Mouse (Mus musculus): Measurements from ENCODE around the gene Fgfr4. TPM values are rescaled to one million over a fixed set of nuclear protein-coding genes. Genes with fewer than 3 reads are reported as not detected.

Fgfr4 gene
- total and polyA plus RNA-seq, 3 experiments = 0.05 TPM; not detected in 2

DNA sequence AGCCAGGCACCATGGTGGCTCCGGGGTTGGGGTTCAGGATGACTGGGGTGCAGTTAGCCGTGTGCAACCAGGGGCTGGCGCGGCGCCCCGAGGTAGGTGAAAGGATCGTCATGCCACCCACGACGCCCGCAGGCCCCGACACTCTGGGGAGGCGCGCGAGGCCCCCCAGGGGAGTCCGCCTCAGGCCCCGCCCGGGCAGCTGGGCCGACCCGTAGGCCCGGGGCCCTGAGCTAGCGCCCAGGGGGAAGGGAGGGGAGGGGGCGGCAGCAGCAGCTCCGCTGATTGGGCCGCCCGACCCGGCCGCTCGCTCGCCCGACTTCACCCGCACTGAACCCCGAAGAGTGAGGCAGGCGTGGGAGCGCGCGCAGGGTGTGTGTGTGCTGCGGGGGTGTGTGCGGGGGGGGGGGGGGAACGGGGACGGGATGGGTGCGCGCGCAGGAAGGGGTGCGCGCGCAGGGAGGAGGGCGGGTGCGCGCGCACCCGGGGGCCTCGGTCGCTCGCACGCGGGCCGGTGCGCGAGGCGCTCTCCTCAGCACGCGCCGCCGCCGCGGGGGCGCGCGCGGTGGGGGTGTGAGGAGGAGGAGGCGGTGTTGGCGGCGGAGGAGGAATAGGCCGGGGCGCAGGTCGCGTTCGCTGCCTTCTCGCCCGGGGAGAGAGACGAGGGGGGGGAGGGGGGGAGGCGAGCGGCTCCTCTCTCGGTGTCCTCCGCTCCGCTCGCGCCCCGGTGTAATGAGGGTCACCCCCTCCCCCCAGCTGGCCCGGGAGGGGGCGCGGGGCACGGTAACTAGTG, 59.0 kb downstream of the Fgfr4 start:
- H3K27me3 ChIP-seq (ENCODE audit: insufficient read depth, low read length) = peaks cover 12% of the 10 kb centered on the region; the same call in 1 of the 2 replicates
- peaks cover 27% of the 10 kb centered on the region for H3K9me3 ChIP-seq (replicated peaks)
- ATAC-seq (ENCODE audit: extremely low read depth, insufficient number of reproducible peaks, low FRiP score, poor library complexity, severe bottlenecking) = no peak
- peaks cover 26% of the 10 kb centered on the region for H3K36me3 ChIP-seq (replicated peaks)
- TF ChIP-seq POLR2AphosphoS5 (IDR thresholded peaks at IDR 0.05; ENCODE audit: insufficient replicate concordance, low read depth, low read length) (no peak), GATA1 (IDR thresholded peaks at IDR 0.05; ENCODE audit: borderline replicate concordance, low read length) (no peak), TAL1 (conservative IDR thresholded peaks at IDR 0.05; ENCODE audit: low read depth, low read length) (no peak), GATA2 (IDR thresholded peaks at IDR 0.05; ENCODE audit: borderline replicate concordance, low read depth, low read length) (no peak), CTCF (IDR thresholded peaks at IDR 0.05; ENCODE audit: low read depth, low read length) (no peak)
- H3K4me1 ChIP-seq (ENCODE audit: insufficient read depth, low read depth, low read length) = peaks cover 43% of the 10 kb centered on the region
- DNase-seq (ENCODE audit: low spot score) = peak; percentile 73
- peak overlapping the region; percentile 88 for H3K4me3 ChIP-seq (ENCODE audit: low read depth, low read length)

DNA sequence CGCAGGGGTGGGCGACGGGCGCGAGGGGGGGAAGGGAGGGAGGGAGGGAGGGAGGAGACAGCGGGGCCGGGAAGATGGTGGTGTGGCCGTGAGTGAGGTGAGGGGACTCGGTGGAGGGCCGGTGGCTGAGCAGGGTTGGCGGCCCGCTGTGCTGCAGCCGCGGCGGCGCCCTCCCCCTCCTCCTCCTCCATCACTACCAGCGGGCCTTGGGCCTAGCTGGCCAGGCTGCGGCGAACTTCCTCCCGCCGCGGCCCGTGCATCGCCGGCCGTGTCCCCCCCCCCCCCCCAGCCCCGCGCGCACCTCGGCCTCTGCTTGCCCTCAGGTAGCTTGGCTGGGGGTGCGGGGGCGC, 59.5 kb downstream of the Fgfr4 start:
- peak overlapping the region; percentile 88 for H3K4me3 ChIP-seq (ENCODE audit: low read depth, low read length)
- H3K36me3 ChIP-seq (replicated peaks) = peaks cover 31% of the 10 kb centered on the region
- DNase-seq (ENCODE audit: low spot score) = peak; percentile 59
- ATAC-seq (ENCODE audit: extremely low read depth, insufficient number of reproducible peaks, low FRiP score, poor library complexity, severe bottlenecking) = no peak
- TF ChIP-seq TAL1 (conservative IDR thresholded peaks at IDR 0.05; ENCODE audit: low read depth, low read length) (no peak), GATA2 (IDR thresholded peaks at IDR 0.05; ENCODE audit: borderline replicate concordance, low read depth, low read length) (no peak), CTCF (IDR thresholded peaks at IDR 0.05; ENCODE audit: low read depth, low read length) (no peak), POLR2AphosphoS5 (IDR thresholded peaks at IDR 0.05; ENCODE audit: insufficient replicate concordance, low read depth, low read length) (no peak), GATA1 (IDR thresholded peaks at IDR 0.05; ENCODE audit: borderline replicate concordance, low read length) (no peak)
- H3K9me3 ChIP-seq (replicated peaks) = peaks cover 27% of the 10 kb centered on the region
- peaks cover 43% of the 10 kb centered on the region for H3K4me1 ChIP-seq (ENCODE audit: insufficient read depth, low read depth, low read length)
- H3K27me3 ChIP-seq (ENCODE audit: insufficient read depth, low read length) = peaks cover 9% of the 10 kb centered on the region; the same call in 1 of the 2 replicates

DNA sequence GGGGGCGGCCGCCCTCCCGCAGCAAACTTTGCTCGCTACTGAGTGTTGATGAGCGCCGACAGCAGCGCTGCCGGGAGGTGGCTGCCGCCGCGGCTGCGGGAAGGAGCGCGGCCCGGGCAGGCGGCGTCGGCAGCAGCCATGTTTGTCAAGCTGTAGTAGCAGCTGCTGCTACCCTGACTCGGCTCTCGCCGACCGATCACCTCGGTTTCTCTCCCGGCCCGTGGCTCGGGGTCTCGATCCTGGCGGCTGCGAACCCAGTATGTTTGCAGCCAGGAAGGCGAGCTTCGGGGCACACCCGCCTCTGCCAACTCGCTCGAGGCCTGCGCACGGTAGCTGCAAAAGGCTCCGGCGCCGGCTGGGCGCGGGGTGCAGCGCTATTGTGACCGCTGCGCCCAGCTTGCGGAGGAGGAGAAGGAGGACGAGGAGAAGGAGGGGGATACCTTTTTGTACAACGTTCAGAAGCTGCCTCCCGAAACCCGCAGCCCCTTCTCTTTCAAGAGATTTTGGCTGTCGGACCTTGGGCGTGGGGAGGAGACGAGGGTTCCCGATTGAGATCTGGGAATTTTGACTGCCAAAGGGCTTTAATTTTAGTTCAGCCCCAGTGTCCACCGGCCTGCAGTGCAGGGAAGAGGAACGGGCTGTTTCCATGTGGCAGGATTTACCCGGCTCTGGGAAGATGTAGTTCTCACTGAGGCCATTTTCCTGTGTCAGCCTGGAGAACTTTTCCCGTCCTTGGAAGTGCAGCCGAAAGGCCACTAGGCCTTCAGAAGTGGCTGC, 60.1 kb downstream of the Fgfr4 start:
- H3K4me3 ChIP-seq (ENCODE audit: low read depth, low read length) = peak overlapping the region; percentile 88
- H3K27me3 ChIP-seq (ENCODE audit: insufficient read depth, low read length) = peaks cover 9% of the 10 kb centered on the region; the same call in 1 of the 2 replicates
- H3K9me3 ChIP-seq (replicated peaks) = peaks cover 27% of the 10 kb centered on the region
- peak; percentile 53 for DNase-seq (ENCODE audit: low spot score)
- H3K4me1 ChIP-seq (ENCODE audit: insufficient read depth, low read depth, low read length) = peaks cover 45% of the 10 kb centered on the region
- TF ChIP-seq POLR2AphosphoS5 (IDR thresholded peaks at IDR 0.05; ENCODE audit: insufficient replicate concordance, low read depth, low read length) = no peak
- no peak for TF ChIP-seq CTCF (IDR thresholded peaks at IDR 0.05; ENCODE audit: low read depth, low read length)
- no peak for TF ChIP-seq GATA1 (IDR thresholded peaks at IDR 0.05; ENCODE audit: borderline replicate concordance, low read length)
- no peak for TF ChIP-seq TAL1 (conservative IDR thresholded peaks at IDR 0.05; ENCODE audit: low read depth, low read length)
- no peak for TF ChIP-seq GATA2 (IDR thresholded peaks at IDR 0.05; ENCODE audit: borderline replicate concordance, low read depth, low read length)
- no peak for ATAC-seq (ENCODE audit: extremely low read depth, insufficient number of reproducible peaks, low FRiP score, poor library complexity, severe bottlenecking)
- H3K36me3 ChIP-seq (replicated peaks) = peaks cover 34% of the 10 kb centered on the region

DNA sequence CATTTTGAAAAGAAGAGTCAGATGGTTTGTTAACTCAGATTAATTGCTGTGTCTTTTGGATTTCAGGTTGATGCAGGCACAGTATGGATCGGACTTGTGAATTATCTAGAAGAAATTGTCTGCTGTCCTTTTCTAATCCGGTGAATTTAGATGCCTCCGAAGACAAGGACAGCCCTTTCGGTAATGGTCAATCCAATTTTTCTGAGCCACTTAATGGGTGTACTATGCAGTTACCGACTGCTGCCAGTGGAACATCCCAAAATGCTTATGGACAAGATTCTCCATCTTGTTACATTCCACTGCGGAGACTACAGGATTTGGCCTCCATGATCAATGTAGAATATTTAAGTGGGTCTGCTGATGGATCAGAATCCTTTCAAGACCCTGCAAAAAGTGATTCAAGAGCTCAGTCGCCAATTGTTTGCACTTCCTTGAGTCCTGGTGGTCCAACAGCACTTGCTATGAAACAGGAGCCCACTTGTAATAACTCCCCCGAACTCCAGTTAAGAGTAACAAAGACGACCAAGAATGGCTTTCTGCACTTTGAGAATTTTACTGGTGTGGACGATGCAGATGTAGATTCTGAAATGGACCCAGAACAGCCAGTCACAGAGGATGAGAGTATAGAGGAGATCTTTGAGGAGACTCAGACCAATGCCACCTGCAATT, 60.8 kb downstream of the Fgfr4 start:
- peaks cover 27% of the 10 kb centered on the region for H3K9me3 ChIP-seq (replicated peaks)
- H3K36me3 ChIP-seq (replicated peaks) = peaks cover 41% of the 10 kb centered on the region
- peak overlapping the region; percentile 88 for H3K4me3 ChIP-seq (ENCODE audit: low read depth, low read length)
- H3K4me1 ChIP-seq (ENCODE audit: insufficient read depth, low read depth, low read length) = peaks cover 48% of the 10 kb centered on the region
- ATAC-seq (ENCODE audit: extremely low read depth, insufficient number of reproducible peaks, low FRiP score, poor library complexity, severe bottlenecking) (no peak), DNase-seq (ENCODE audit: low spot score) (no peak)
- peaks cover 9% of the 10 kb centered on the region; the same call in 1 of the 2 replicates for H3K27me3 ChIP-seq (ENCODE audit: insufficient read depth, low read length)
- TF ChIP-seq GATA2 (IDR thresholded peaks at IDR 0.05; ENCODE audit: borderline replicate concordance, low read depth, low read length) = no peak
- TF ChIP-seq CTCF (IDR thresholded peaks at IDR 0.05; ENCODE audit: low read depth, low read length) = no peak
- no peak for TF ChIP-seq TAL1 (conservative IDR thresholded peaks at IDR 0.05; ENCODE audit: low read depth, low read length)
- no peak for TF ChIP-seq POLR2AphosphoS5 (IDR thresholded peaks at IDR 0.05; ENCODE audit: insufficient replicate concordance, low read depth, low read length)
- TF ChIP-seq GATA1 (IDR thresholded peaks at IDR 0.05; ENCODE audit: borderline replicate concordance, low read length) = no peak

Other genes with a start within 250 kb of the Fgfr4 start
- gene Unc5a, start 203.2 kb upstream of the Fgfr4 start, total RNA-seq (2014; fragmentation: Nextera tagmentation) = not detected in 2 replicates
- 0.06 TPM in 1 of 2 replicates, not detected in the other for gene Unc5a, start 203.2 kb upstream of the Fgfr4 start, total RNA-seq (2017)
- 0.02 TPM in 1 of 2 replicates, not detected in the other for gene Unc5a, start 203.2 kb upstream of the Fgfr4 start, polyA plus RNA-seq (2012)
- not detected in 2 replicates for gene Hk3, start 131.3 kb upstream of the Fgfr4 start, total RNA-seq (2014; fragmentation: Nextera tagmentation)
- gene Hk3, start 131.3 kb upstream of the Fgfr4 start, total RNA-seq (2017) = 0.11 and 0.23 TPM in 2 replicates
- 0.02 and 0.06 TPM in 2 replicates for gene Hk3, start 131.3 kb upstream of the Fgfr4 start, polyA plus RNA-seq (2012)
- gene Uimc1, start 52.3 kb upstream of the Fgfr4 start, total RNA-seq (2014; fragmentation: Nextera tagmentation) = 52.4 and 54.8 TPM in 2 replicates
- 49.3 and 55.0 TPM in 2 replicates for gene Uimc1, start 52.3 kb upstream of the Fgfr4 start, total RNA-seq (2017)
- 6.6 and 7.8 TPM in 2 replicates for gene Uimc1, start 52.3 kb upstream of the Fgfr4 start, polyA plus RNA-seq (2012)
- gene Zfp346, start 47.3 kb upstream of the Fgfr4 start, total RNA-seq (2014; fragmentation: Nextera tagmentation) = 38.0 and 41.8 TPM in 2 replicates
- gene Zfp346, start 47.3 kb upstream of the Fgfr4 start, total RNA-seq (2017) = 15.0 and 15.7 TPM in 2 replicates
- gene Zfp346, start 47.3 kb upstream of the Fgfr4 start, polyA plus RNA-seq (2012) = 11.3 and 13.8 TPM in 2 replicates
- not detected in 2 replicates for gene Gm17617, start 19.1 kb upstream of the Fgfr4 start, total RNA-seq (2014; fragmentation: Nextera tagmentation)
- not detected in 2 replicates for gene Gm17617, start 19.1 kb upstream of the Fgfr4 start, total RNA-seq (2017)
- gene Gm17617, start 19.1 kb upstream of the Fgfr4 start, polyA plus RNA-seq (2012) = not detected in 2 replicates
- 99.3 and 111 TPM in 2 replicates for gene Nsd1, start 57.1 kb downstream of the Fgfr4 start, total RNA-seq (2014; fragmentation: Nextera tagmentation)
- gene Nsd1, start 57.1 kb downstream of the Fgfr4 start, total RNA-seq (2017) = 52.9 and 64.1 TPM in 2 replicates
- 11.6 and 14.8 TPM in 2 replicates for gene Nsd1, start 57.1 kb downstream of the Fgfr4 start, polyA plus RNA-seq (2012)
- 826 and 898 TPM in 2 replicates for gene Prelid1, start 167.9 kb downstream of the Fgfr4 start, total RNA-seq (2014; fragmentation: Nextera tagmentation)
- gene Prelid1, start 167.9 kb downstream of the Fgfr4 start, total RNA-seq (2017) = 325 and 333 TPM in 2 replicates
- 395 and 733 TPM in 2 replicates for gene Prelid1, start 167.9 kb downstream of the Fgfr4 start, polyA plus RNA-seq (2012)
- gene Rab24, start 169.3 kb downstream of the Fgfr4 start, total RNA-seq (2014; fragmentation: Nextera tagmentation) = 35.2 and 67.7 TPM in 2 replicates
- gene Rab24, start 169.3 kb downstream of the Fgfr4 start, total RNA-seq (2017) = 70.2 and 104 TPM in 2 replicates
- 136 and 138 TPM in 2 replicates for gene Rab24, start 169.3 kb downstream of the Fgfr4 start, polyA plus RNA-seq (2012)
- 0.87 and 33.8 TPM in 2 replicates for gene Mxd3, start 177.2 kb downstream of the Fgfr4 start, total RNA-seq (2014; fragmentation: Nextera tagmentation)
- gene Mxd3, start 177.2 kb downstream of the Fgfr4 start, total RNA-seq (2017) = 8.3 and 10.8 TPM in 2 replicates
- 3.8 and 4.7 TPM in 2 replicates for gene Mxd3, start 177.2 kb downstream of the Fgfr4 start, polyA plus RNA-seq (2012)
- gene Lman2, start 210.1 kb downstream of the Fgfr4 start, total RNA-seq (2014; fragmentation: Nextera tagmentation) = 68.4 and 77.7 TPM in 2 replicates
- gene Lman2, start 210.1 kb downstream of the Fgfr4 start, total RNA-seq (2017) = 76.9 and 91.1 TPM in 2 replicates
- 41.1 and 124 TPM in 2 replicates for gene Lman2, start 210.1 kb downstream of the Fgfr4 start, polyA plus RNA-seq (2012)
- 2.2 and 6.4 TPM in 2 replicates for gene Rgs14, start 217.1 kb downstream of the Fgfr4 start, total RNA-seq (2014; fragmentation: Nextera tagmentation)
- gene Rgs14, start 217.1 kb downstream of the Fgfr4 start, total RNA-seq (2017) = 10.0 and 10.1 TPM in 2 replicates
- gene Rgs14, start 217.1 kb downstream of the Fgfr4 start, polyA plus RNA-seq (2012) = 6.0 and 6.6 TPM in 2 replicates
- not detected in 2 replicates for gene Slc34a1, start 245.5 kb downstream of the Fgfr4 start, total RNA-seq (2014; fragmentation: Nextera tagmentation)
- gene Slc34a1, start 245.5 kb downstream of the Fgfr4 start, total RNA-seq (2017) = 0.06 and 0.93 TPM in 2 replicates
- gene Slc34a1, start 245.5 kb downstream of the Fgfr4 start, polyA plus RNA-seq (2012) = not detected in 2 replicates

All from G1E (cell line).